Mouse (Mus musculus) urinary bladder, postnatal 14 days (tissue): ENCODE results near the gene Mad1l1.

Experiments
- DNase-seq: peaks from one replicate; pipeline ENCODE4 v3.0.0; 2021; ENCODE audit warnings: low spot score

Mad1l1 gene

GRCm38 (mm10) chr5:140213001-140213400 lies 108.4 kb downstream of the Mad1l1 start:
- DNase-seq: no peak

GRCm38 (mm10) chr5:140210417-140211184 lies 110.8 kb downstream of the Mad1l1 start:
- no peak for DNase-seq

GRCm38 (mm10) chr5:140208743-140209409 lies 112.5 kb downstream of the Mad1l1 start:
- DNase-seq: peak; percentile 29

GRCm38 (mm10) chr5:140206726-140207703 lies 114.3 kb downstream of the Mad1l1 start:
- peak; percentile 16 for DNase-seq

GRCm38 (mm10) chr5:140205991-140206390 lies 115.4 kb downstream of the Mad1l1 start:
- no peak for DNase-seq

- peak; percentile 41 for DNase-seq
These were observed 116.9 kb downstream of the Mad1l1 start for GRCm38 (mm10) chr5:140204465-140204864.

- no peak for DNase-seq
These were observed 117.3 kb downstream of the Mad1l1 start for GRCm38 (mm10) chr5:140204037-140204436.

- no peak for DNase-seq
These were observed 118.9 kb downstream of the Mad1l1 start for GRCm38 (mm10) chr5:140202451-140202850.

- no peak for DNase-seq
These were observed 119.8 kb downstream of the Mad1l1 start for GRCm38 (mm10) chr5:140201566-140201965.

- DNase-seq: no peak
These were observed 120.2 kb downstream of the Mad1l1 start for GRCm38 (mm10) chr5:140201109-140201508.

GRCm38 (mm10) chr5:140197705-140198104 lies 123.6 kb downstream of the Mad1l1 start:
- peak; percentile 87 for DNase-seq

GRCm38 (mm10) chr5:140196446-140196845 lies 124.9 kb downstream of the Mad1l1 start:
- DNase-seq: no peak

GRCm38 (mm10) chr5:140194173-140194572 lies 127.2 kb downstream of the Mad1l1 start:
- DNase-seq: no peak

GRCm38 (mm10) chr5:140191539-140191938 lies 129.8 kb downstream of the Mad1l1 start:
- no peak for DNase-seq

- no peak for DNase-seq
These were observed 135.0 kb downstream of the Mad1l1 start for GRCm38 (mm10) chr5:140186351-140186750.

GRCm38 (mm10) chr5:140185757-140186156 lies 135.6 kb downstream of the Mad1l1 start:
- no peak for DNase-seq

- no peak for DNase-seq
These were observed 138.0 kb downstream of the Mad1l1 start for GRCm38 (mm10) chr5:140183387-140183786.

GRCm38 (mm10) chr5:140182351-140182750 lies 139.0 kb downstream of the Mad1l1 start:
- DNase-seq: no peak

- DNase-seq: no peak
These were observed 141.3 kb downstream of the Mad1l1 start for GRCm38 (mm10) chr5:140180016-140180415.

- DNase-seq: no peak
These were observed 143.2 kb downstream of the Mad1l1 start for GRCm38 (mm10) chr5:140178058-140178690.

GRCm38 (mm10) chr5:140177582-140177981 lies 143.8 kb downstream of the Mad1l1 start:
- DNase-seq: no peak

- no peak for DNase-seq
These were observed 145.0 kb downstream of the Mad1l1 start for GRCm38 (mm10) chr5:140176370-140176769.
